Mouse (Mus musculus) ES-Bruce4 (cell line): ENCODE data around the gene Parva.

Experiments
- CTCF ChIP-seq: IDR thresholded peaks from one replicate; pipeline ENCODE4 v1.8.1; 2011; ENCODE audit warnings: low read depth, low read length
- POLR2A ChIP-seq: IDR thresholded peaks from one replicate; pipeline ENCODE4 v1.8.1; 2011; ENCODE audit warnings: low read length; ENCODE audit not compliant: insufficient read depth

DNA sequence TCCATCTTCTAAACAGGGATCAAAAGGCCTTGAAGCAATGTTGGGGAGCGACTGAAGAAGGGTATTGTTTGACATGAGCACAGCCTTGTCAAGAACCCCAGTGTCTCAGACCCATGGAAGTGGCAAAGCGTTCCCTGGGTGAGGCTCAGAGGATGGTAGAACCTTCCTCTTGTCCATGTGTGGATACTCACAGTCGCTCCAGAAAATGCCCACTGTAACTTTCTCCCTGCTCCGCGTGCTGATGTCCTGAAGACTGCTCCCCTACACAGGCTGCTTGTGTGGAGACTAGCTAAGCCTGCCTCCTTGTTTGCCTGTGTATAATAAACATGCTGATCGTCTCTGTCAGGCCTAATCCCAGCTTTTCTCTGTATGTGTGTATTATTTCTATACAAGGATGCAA is 27.1 kb downstream of the Parva start:
- no peak for TF ChIP-seq POLR2A
- TF ChIP-seq CTCF, result no peak
